Mouse (Mus musculus): ENCODE data around the gene Mdc1. TPM values are rescaled to one million over a fixed set of nuclear protein-coding genes. Genes with fewer than 3 reads are reported as not detected.

Mdc1 gene
- polyA plus RNA-seq, 1 experiment from 2014 or later = 2.1 TPM

DNA sequence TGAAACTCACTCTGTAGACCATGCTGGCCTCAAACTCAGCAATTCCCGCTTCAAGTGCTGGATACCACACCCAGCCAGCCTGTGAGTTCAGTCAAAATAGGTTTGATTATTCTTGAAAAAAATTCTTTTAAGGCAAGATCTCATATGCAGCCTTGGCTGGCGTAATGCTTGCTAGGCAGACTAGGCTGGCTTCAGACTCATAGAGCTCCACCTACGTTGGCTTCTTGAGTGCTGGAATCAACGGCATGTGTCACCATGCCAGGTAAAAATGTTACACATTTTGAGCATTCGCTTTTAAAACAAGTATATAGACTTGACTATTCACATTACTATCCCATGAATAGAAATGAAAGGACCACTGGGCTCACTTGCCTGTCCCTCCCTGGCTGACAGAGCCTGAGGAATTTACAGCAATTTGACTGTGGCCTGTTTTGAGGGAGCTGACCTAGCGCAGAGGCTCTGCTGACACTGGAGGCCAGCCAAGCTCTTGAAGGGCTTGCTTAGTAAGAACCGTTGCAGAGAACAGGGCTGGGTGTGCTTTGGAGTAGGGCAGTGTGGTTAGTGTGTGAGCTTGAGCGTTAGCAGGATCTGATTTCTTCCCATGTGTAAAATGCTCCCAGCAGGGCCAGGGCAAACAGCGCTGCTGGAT is 62.2 kb downstream of the Mdc1 start:
- Histone ChIP-seq H3K27me3 (ENCODE audit: control insufficient read depth, insufficient read depth, low read length) (no peaks in the 10 kb centered on the region), H3K9me3 (ENCODE audit: control insufficient read depth, low read length) (no peaks in the 10 kb centered on the region), H3K27ac (replicated peaks) (no peak overlapping the region), H3K36me3 (ENCODE audit: control insufficient read depth, insufficient read depth, low read length) (0 out of 2 replicates have a peak, but pooled peaks cover 3% of the 10 kb centered on the region), H3K4me3 (ENCODE audit: low read depth, low read length) (no peak overlapping the region), H3K9ac (ENCODE audit: low read length) (no peak overlapping the region), H3K4me2 (replicated peaks; ENCODE audit: low read depth) (no peak overlapping the region), H3K4me1 (replicated peaks; ENCODE audit: control insufficient read depth, insufficient read depth) (no peaks in the 10 kb centered on the region)
- ATAC-seq (ENCODE audit: low FRiP score, low TSS enrichment) = no peak
- WGBS = 85% methylated on average over 9 of the region's 9 CpGs
- no peak for DNase-seq (ENCODE audit: low spot score)
- TF ChIP-seq EP300 (optimal IDR thresholded peaks at IDR 0.05) (no peak), CTCF (IDR thresholded peaks at IDR 0.05; ENCODE audit: low read depth) (no peak)

DNA sequence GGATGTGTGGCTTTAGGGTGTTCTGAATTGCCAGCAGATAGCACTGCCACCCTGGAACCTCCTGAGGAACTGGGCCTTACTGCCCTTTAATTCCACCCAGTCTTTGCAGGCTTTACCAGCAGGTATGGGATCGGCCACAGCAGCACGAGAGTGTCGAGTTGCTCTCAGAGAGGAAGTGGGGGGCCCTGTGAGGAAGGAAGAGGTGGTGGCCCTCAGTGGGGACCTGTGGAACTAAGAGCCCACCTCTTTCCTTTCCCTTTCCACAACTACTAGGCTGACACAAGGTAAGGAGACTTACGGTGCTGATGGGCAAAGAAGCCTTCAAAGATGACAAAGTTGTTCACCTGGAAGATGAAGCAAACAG is 62.7 kb downstream of the Mdc1 start:
- DNase-seq (ENCODE audit: low spot score) (no peak), ATAC-seq (ENCODE audit: low FRiP score, low TSS enrichment) (no peak)
- TF ChIP-seq CTCF (IDR thresholded peaks at IDR 0.05; ENCODE audit: low read depth) (no peak), EP300 (optimal IDR thresholded peaks at IDR 0.05) (no peak)
- Histone ChIP-seq H3K4me2 (replicated peaks; ENCODE audit: low read depth) (no peak overlapping the region), H3K4me1 (replicated peaks; ENCODE audit: control insufficient read depth, insufficient read depth) (no peaks in the 10 kb centered on the region), H3K27me3 (ENCODE audit: control insufficient read depth, insufficient read depth, low read length) (no peaks in the 10 kb centered on the region), H3K36me3 (ENCODE audit: control insufficient read depth, insufficient read depth, low read length) (0 out of 2 replicates have a peak, but pooled peaks cover 3% of the 10 kb centered on the region), H3K9me3 (ENCODE audit: control insufficient read depth, low read length) (no peaks in the 10 kb centered on the region), H3K27ac (replicated peaks) (no peak overlapping the region), H3K9ac (ENCODE audit: low read length) (no peak overlapping the region), H3K4me3 (ENCODE audit: low read depth, low read length) (no peak overlapping the region)
- WGBS = 65% methylated on average over 4 of the region's 4 CpGs

DNA sequence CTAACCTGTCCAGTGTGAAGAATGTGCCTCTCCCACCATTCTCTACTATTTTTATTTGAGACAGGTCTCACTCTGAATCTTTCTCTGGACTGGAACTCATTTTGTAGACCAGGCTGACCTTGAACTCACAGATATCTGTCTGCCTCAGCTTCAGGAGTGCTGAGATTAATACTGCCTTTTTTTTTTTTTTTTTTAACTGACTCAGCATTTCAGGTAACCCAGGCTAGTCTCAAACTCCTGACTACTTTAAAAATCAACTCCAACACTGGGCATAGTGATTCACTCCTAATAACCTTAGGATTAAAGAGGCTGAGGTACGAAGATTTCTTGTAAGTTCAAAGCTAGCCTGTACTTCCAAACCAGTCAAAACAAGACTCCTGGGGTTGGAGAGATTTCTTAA is 64.3 kb downstream of the Mdc1 start:
- WGBS = 94% methylated on average over 1 of the region's 1 CpGs
- H3K4me3 ChIP-seq (ENCODE audit: low read depth, low read length) = no peak overlapping the region
- no peak for ATAC-seq (ENCODE audit: low FRiP score, low TSS enrichment)
- no peaks in the 10 kb centered on the region for H3K4me1 ChIP-seq (replicated peaks; ENCODE audit: control insufficient read depth, insufficient read depth)
- H3K27me3 ChIP-seq (ENCODE audit: control insufficient read depth, insufficient read depth, low read length) = no peaks in the 10 kb centered on the region
- no peak for DNase-seq (ENCODE audit: low spot score)
- H3K9me3 ChIP-seq (ENCODE audit: control insufficient read depth, low read length) = no peaks in the 10 kb centered on the region
- H3K36me3 ChIP-seq (ENCODE audit: control insufficient read depth, insufficient read depth, low read length) = 0 out of 2 replicates have a peak, but pooled peaks cover 3% of the 10 kb centered on the region
- H3K27ac ChIP-seq (replicated peaks) = no peak overlapping the region
- H3K9ac ChIP-seq (ENCODE audit: low read length) = no peak overlapping the region
- TF ChIP-seq EP300 (optimal IDR thresholded peaks at IDR 0.05) = no peak
- no peak for TF ChIP-seq CTCF (IDR thresholded peaks at IDR 0.05; ENCODE audit: low read depth)
- no peak overlapping the region for H3K4me2 ChIP-seq (replicated peaks; ENCODE audit: low read depth)

DNA sequence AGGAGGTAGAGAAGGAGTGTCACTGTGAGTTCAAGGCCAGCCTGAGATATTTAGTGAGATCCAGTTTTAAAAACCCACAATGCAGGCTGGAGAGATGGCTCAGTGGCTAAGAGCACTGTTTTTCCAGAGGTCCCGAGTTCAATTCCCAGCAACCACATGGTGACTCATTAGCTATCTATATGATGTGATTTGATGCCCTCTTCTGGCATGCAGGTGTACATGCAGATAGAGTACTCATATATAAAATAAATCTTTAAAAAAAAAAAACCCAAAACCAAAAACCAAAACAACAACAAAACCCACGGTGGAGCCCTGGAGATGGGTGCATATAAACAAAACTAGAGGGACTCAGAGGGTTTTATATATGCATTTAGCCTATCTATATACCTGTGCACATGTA is 66.3 kb downstream of the Mdc1 start:
- Histone ChIP-seq H3K9ac (ENCODE audit: low read length) (no peak overlapping the region), H3K9me3 (ENCODE audit: control insufficient read depth, low read length) (no peaks in the 10 kb centered on the region), H3K4me2 (replicated peaks; ENCODE audit: low read depth) (no peak overlapping the region), H3K27ac (replicated peaks) (no peak overlapping the region), H3K27me3 (ENCODE audit: control insufficient read depth, insufficient read depth, low read length) (no peaks in the 10 kb centered on the region), H3K4me1 (replicated peaks; ENCODE audit: control insufficient read depth, insufficient read depth) (no peaks in the 10 kb centered on the region), H3K36me3 (ENCODE audit: control insufficient read depth, insufficient read depth, low read length) (0 out of 2 replicates have a peak, but pooled peaks cover 5% of the 10 kb centered on the region), H3K4me3 (ENCODE audit: low read depth, low read length) (no peak overlapping the region)
- ATAC-seq (ENCODE audit: low FRiP score, low TSS enrichment) (no peak), DNase-seq (ENCODE audit: low spot score) (no peak)
- 83% methylated on average over 2 of the region's 2 CpGs for whole genome bisulfite sequencing
- peak; percentile 57 for TF ChIP-seq CTCF (IDR thresholded peaks at IDR 0.05; ENCODE audit: low read depth)
- TF ChIP-seq EP300 (optimal IDR thresholded peaks at IDR 0.05) = no peak

Small RNA genes within 50 kb of the gene (microRNA-seq; reads per million reads assigned to microRNA genes)
- 2.3 reads per million for gene Gm28033

Other genes with a start within 250 kb of the Mdc1 start
- 7.6 and 8.6 TPM in 2 replicates for gene Sfta2, start 240.0 kb upstream of the Mdc1 start, polyA plus RNA-seq (2015; fragmentation: Nextera tagmentation; extraction: Ambion mirVana)
- gene Gm9573, start 214.9 kb upstream of the Mdc1 start, polyA plus RNA-seq (2015; fragmentation: Nextera tagmentation; extraction: Ambion mirVana) = 2.6 and 3.9 TPM in 2 replicates
- 768 and 930 TPM in 2 replicates for gene Mucl3, start 197.8 kb upstream of the Mdc1 start, polyA plus RNA-seq (2015; fragmentation: Nextera tagmentation; extraction: Ambion mirVana)
- gene Vars2, start 173.9 kb upstream of the Mdc1 start, polyA plus RNA-seq (2015; fragmentation: Nextera tagmentation; extraction: Ambion mirVana) = 10.3 and 10.6 TPM in 2 replicates
- gene Gtf2h4, start 167.8 kb upstream of the Mdc1 start, polyA plus RNA-seq (2015; fragmentation: Nextera tagmentation; extraction: Ambion mirVana) = 20.7 and 20.8 TPM in 2 replicates
- gene Ddr1, start 136.9 kb upstream of the Mdc1 start, polyA plus RNA-seq (2015; fragmentation: Nextera tagmentation; extraction: Ambion mirVana) = 50.8 TPM in 2 replicates
- 74.8 and 79.5 TPM in 2 replicates for gene Ier3, start 19.8 kb upstream of the Mdc1 start, polyA plus RNA-seq (2015; fragmentation: Nextera tagmentation; extraction: Ambion mirVana)
- 41.0 and 43.5 TPM in 2 replicates for gene Flot1, start 18.3 kb upstream of the Mdc1 start, polyA plus RNA-seq (2015; fragmentation: Nextera tagmentation; extraction: Ambion mirVana)
- gene Tubb5, start 3.2 kb upstream of the Mdc1 start, polyA plus RNA-seq (2015; fragmentation: Nextera tagmentation; extraction: Ambion mirVana) = 251 and 296 TPM in 2 replicates
- gene Nrm, start 19.8 kb downstream of the Mdc1 start, polyA plus RNA-seq (2015; fragmentation: Nextera tagmentation; extraction: Ambion mirVana) = 27.3 and 27.4 TPM in 2 replicates
- gene Ppp1r18, start 24.1 kb downstream of the Mdc1 start, polyA plus RNA-seq (2015; fragmentation: Nextera tagmentation; extraction: Ambion mirVana) = 15.3 and 16.6 TPM in 2 replicates
- 14.2 and 19.3 TPM in 2 replicates for gene Dhx16, start 38.3 kb downstream of the Mdc1 start, polyA plus RNA-seq (2015; fragmentation: Nextera tagmentation; extraction: Ambion mirVana)
- gene 2310061I04Rik, start 55.9 kb downstream of the Mdc1 start, polyA plus RNA-seq (2015; fragmentation: Nextera tagmentation; extraction: Ambion mirVana) = 20.5 and 21.7 TPM in 2 replicates
- gene Atat1, start 68.6 kb downstream of the Mdc1 start, polyA plus RNA-seq (2015; fragmentation: Nextera tagmentation; extraction: Ambion mirVana) = 12.7 and 14.5 TPM in 2 replicates
- gene Mrps18b, start 74.9 kb downstream of the Mdc1 start, polyA plus RNA-seq (2015; fragmentation: Nextera tagmentation; extraction: Ambion mirVana) = 80.0 and 83.4 TPM in 2 replicates
- gene Ppp1r10, start 74.9 kb downstream of the Mdc1 start, polyA plus RNA-seq (2015; fragmentation: Nextera tagmentation; extraction: Ambion mirVana) = 13.9 and 17.4 TPM in 2 replicates
- 54.8 and 71.5 TPM in 2 replicates for gene Abcf1, start 128.2 kb downstream of the Mdc1 start, polyA plus RNA-seq (2015; fragmentation: Nextera tagmentation; extraction: Ambion mirVana)
- 24.6 and 25.1 TPM in 2 replicates for gene Gnl1, start 138.3 kb downstream of the Mdc1 start, polyA plus RNA-seq (2015; fragmentation: Nextera tagmentation; extraction: Ambion mirVana)
- 10.8 and 10.9 TPM in 2 replicates for gene Prr3, start 138.7 kb downstream of the Mdc1 start, polyA plus RNA-seq (2015; fragmentation: Nextera tagmentation; extraction: Ambion mirVana)
- 1.0 and 1.1 TPM in 2 replicates for gene H2-T24, start 179.0 kb downstream of the Mdc1 start, polyA plus RNA-seq (2015; fragmentation: Nextera tagmentation; extraction: Ambion mirVana)
- 35.9 and 40.2 TPM in 2 replicates for gene H2-T23, start 191.3 kb downstream of the Mdc1 start, polyA plus RNA-seq (2015; fragmentation: Nextera tagmentation; extraction: Ambion mirVana)
- 18.9 and 21.0 TPM in 2 replicates for gene H2-T22, start 201.2 kb downstream of the Mdc1 start, polyA plus RNA-seq (2015; fragmentation: Nextera tagmentation; extraction: Ambion mirVana)
- not detected in 2 replicates for gene Gm6034, start 201.4 kb downstream of the Mdc1 start, polyA plus RNA-seq (2015; fragmentation: Nextera tagmentation; extraction: Ambion mirVana)
- 0.08 and 0.10 TPM in 2 replicates for gene Gm11127, start 216.9 kb downstream of the Mdc1 start, polyA plus RNA-seq (2015; fragmentation: Nextera tagmentation; extraction: Ambion mirVana)

All from stomach, postnatal 0 days (tissue).